Mouse (Mus musculus) lung, postnatal 10 days (tissue): ENCODE measurements around the gene Man1a.
A peak's percentile ranks its signal among the peaks of the same experiment; 100 is the strongest.

ENCODE experiments used
- DNase-seq: peaks from one replicate; pipeline ENCODE4 v3.0.0; 2021

The Man1a gene

DNA sequence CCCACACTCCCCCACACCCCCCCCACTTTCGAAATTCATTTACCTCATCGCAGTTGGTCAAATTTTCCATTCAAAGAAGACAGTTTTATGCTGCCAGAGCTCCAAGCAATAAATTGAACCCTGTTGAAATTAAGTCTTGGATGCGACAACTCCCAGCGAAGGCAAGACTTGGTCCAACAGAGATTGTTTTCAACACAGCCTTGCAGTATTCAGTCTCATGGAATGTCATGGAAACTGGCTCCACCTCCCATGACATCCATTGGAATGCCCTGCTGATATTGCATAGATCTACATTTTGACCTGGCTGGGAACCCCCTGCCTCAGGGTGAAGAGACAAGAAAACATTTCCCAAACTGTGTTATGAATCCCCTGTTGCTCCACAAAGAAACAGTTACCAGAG lies at the start of gene Man1a:
Gene Man1a (minus strand): TSS at position 190 of the 400 bp plus-strand sequence.
- DNase-seq: peak; percentile 11

GRCm38 (mm10) chr10:54121816-54122215 lies 45.4 kb upstream of the Man1a start:
- DNase-seq: no peak

DNA sequence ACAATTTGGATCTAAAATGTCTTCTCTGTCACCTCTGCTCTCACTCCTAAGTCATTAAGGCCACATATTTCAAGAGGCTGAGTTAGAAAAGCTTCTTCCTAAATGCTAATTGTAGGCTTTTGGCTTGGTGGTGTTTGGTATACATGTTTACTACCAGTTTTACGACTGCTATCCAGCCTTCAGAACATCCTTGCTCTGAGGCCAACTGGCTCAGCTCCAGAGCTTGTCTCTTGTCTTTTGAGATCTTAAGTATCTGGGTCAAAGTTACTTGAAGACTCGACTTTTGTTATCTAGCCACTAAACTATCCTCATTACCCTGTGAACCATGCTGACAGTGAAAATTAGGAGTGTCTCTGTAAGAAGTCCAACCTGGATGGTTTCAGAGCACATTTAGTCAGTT lies 44.0 kb upstream of the Man1a start:
- no peak for DNase-seq

GRCm38 (mm10) chr10:54119303-54119702 lies 42.9 kb upstream of the Man1a start:
- DNase-seq: no peak

GRCm38 (mm10) chr10:54118223-54118912 lies 42.0 kb upstream of the Man1a start:
- no peak for DNase-seq

GRCm38 (mm10) chr10:54117763-54118162 lies 41.4 kb upstream of the Man1a start:
- DNase-seq: peak; percentile 26

DNA sequence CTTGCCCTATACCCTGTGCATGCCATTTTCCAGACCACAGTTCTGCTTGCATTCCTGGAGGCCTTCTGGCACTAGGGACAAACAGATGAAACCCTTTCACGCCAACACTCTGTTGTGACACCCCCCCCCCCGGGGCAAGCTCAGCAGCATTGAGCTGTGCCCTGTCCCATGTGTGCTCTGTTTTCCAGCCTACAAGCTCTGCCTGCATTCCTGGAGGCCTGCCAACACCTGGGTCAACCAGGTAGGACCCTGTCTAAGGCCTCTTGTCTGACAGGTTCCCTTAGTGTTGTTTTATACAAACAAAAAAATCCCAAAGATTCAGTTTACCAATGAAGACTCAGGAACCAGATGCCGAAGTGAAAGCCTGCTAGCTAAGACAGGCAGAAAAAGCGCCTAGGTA lies 27.3 kb upstream of the Man1a start:
- DNase-seq: no peak

DNA sequence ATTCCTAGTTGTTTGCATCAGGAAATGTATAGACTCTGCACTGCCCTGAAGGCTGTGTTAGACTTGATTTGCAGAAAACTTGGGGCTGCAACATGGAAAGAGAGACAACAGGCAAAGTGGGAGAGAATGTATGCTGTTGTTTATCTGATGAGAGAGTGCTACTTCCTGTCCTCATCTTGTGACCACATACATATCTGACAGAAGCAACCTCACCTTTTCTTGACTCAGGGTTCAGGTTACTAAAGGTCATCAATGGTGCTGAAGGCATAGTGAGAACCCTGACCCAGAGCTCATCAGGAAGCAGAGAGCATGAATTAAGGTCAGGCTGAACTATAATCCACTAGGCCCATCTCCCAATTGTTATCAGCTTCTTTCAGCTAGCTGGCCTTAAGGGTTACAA lies 15.7 kb upstream of the Man1a start:
- DNase-seq: no peak

GRCm38 (mm10) chr10:54089923-54090322 lies 13.5 kb upstream of the Man1a start:
- DNase-seq: no peak

DNA sequence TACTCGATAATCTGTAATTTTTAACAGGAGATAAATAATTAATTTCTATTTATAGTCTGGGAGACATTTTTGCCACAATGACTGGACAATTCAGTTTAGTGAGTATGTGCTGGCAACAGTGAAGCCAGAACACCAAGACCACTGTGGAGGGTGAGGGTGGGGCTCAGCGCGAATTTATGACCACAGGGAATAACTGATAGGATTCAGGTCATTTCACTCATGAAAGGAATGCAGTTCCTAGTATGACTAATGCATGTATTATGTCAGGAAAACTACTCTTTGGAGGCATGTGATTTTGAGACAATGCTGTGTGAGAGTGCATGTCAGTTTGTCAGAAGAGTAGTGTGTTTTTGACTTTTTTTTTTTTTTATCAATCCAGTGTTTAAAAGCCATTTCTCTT lies 10.9 kb upstream of the Man1a start:
- DNase-seq: no peak

- DNase-seq: no peak
Observed at GRCm38 (mm10) chr10:54085073-54085472, 8.7 kb upstream of the Man1a start.

- no peak for DNase-seq
Observed at GRCm38 (mm10) chr10:54077005-54077404, 596 bp upstream of the Man1a start.

- peak; percentile 93 for DNase-seq
Observed at GRCm38 (mm10) chr10:54075441-54076010, 883 bp downstream of the Man1a start.

DNA sequence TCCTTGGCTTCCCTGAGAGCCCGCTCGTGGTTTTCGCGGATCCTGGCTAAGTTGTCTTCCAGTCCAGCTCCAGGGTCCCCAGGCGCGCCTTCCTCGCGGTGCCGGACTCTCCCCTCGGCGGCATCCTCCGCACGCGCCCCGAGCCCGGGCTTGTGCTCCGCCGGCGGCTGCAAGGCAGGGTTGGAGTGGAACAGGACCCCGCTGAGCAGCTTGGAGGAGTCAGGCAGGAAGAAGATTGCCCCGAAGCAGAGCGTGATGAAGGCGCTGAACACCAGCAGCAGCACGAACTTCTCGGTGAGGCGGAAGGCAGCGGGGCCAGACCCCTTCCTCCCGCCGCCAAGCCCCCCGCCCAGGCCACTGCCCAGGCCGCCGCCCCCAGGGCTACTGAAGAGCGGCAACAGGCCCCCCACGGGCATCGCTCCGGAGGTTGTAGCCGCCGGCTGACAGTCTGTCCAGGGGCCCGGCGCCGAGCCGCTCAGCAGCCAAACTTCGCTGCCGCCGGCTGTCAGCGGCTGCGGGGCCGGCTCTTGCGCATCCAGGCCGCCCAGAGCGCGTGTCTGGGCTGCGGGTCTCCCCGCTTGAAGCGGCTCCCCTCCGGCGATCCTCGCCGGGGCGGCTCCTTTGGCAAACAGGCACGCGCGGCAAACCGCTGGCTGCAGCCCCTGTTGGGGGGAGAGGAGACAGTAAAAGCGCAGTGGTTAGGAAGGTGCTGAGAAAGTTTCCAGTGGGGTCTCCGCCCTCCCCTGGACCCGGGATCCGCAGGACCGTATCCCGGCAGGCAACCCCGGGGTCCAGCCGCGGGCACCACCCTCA lies 1.6 kb downstream of the Man1a start:
- peak; percentile 40 for DNase-seq

DNA sequence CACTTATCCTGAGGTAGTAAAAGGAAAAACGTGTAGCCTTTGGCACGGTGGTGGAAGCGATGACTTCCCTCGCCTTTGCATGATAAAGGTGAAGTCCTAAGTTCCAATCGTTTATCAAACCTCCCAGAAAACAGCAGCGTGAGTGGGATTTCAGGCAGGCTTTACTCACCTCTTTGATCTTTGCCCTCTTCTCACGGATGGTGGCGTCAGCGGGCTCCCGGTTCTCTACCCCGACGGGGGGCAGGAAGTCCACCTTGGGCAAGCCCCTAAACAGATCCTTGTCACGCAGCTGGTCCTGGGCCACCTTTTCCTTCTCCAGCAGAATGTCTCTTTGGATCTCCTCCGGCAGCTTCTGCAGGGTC lies 2.2 kb downstream of the Man1a start:
- DNase-seq: no peak

- peak; percentile 7 for DNase-seq
Observed at GRCm38 (mm10) chr10:54073641-54074203, 2.7 kb downstream of the Man1a start.

GRCm38 (mm10) chr10:54072336-54072735 lies 4.1 kb downstream of the Man1a start:
- DNase-seq: no peak

DNA sequence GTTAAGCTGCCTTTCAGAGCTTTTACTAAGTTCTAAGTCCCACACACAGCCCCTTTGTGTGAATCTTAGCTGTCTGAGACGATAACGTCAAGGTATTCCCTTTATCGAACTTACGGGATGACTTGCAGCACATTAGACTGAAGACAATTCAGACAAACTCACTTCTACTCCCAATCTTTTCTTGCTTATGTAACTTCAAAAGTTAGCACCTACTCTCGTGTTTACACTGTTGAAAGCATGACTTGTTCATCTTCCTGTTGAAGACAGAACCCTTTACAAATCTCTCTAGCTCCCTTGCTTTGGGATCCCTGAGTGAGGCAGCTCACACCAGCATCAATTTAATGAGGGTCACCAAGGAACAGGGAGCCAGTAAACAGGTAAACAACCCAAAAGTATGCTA lies 5.9 kb downstream of the Man1a start:
- no peak for DNase-seq

- no peak for DNase-seq
Observed at GRCm38 (mm10) chr10:54069412-54069811, 7.0 kb downstream of the Man1a start.

DNA sequence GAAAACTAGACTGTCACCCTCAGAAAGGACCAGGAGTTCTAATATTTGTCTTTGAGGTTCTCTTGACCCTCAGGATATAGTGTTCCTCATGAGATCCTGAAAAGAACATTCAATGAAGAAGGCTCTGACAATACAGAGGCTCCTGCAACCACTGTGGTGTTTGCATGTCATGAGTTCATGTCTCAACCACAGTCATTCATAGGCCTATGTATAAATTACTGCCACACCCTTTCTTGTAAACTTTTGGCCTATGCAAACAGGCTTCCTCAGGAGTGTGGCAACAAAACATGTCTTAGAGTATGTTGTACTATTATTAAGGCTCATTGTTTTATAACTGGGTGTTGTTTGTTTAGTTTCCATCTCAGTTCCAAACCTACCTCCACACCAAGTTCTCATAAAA lies 9.7 kb downstream of the Man1a start:
- DNase-seq: no peak

GRCm38 (mm10) chr10:54063551-54064260 lies 12.7 kb downstream of the Man1a start:
- no peak for DNase-seq

DNA sequence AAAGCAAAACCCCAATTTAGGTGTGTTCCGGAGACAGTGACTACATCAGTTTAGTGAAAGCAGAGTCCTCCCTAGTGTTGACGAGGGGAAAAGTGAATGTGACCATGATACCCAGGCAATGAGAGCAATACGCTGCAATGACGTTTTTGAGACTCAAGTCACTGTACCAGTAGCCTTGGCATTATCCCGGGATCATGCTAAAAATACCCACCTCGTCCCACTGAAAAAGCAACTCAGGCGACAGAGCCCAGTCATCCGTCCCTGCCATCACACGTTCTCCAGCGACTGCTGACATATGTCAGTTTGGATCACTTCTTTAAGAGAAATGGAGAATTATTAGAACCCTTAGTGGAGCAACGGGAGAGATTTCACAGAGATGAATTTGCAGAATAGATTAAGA lies 13.6 kb downstream of the Man1a start:
- no peak for DNase-seq

- no peak for DNase-seq
Observed at GRCm38 (mm10) chr10:54061159-54061558, 15.2 kb downstream of the Man1a start.
